Mouse (Mus musculus): Measurements from ENCODE around the gene Unc13b. TPM values are rescaled to one million over a fixed set of nuclear protein-coding genes. Genes with fewer than 3 reads are reported as not detected.
A peak's percentile ranks its signal among the peaks of the same experiment; 100 is the strongest.

Unc13b gene
- polyA plus RNA-seq, 1 experiment from 2014 or later = 0.52 TPM

DNA sequence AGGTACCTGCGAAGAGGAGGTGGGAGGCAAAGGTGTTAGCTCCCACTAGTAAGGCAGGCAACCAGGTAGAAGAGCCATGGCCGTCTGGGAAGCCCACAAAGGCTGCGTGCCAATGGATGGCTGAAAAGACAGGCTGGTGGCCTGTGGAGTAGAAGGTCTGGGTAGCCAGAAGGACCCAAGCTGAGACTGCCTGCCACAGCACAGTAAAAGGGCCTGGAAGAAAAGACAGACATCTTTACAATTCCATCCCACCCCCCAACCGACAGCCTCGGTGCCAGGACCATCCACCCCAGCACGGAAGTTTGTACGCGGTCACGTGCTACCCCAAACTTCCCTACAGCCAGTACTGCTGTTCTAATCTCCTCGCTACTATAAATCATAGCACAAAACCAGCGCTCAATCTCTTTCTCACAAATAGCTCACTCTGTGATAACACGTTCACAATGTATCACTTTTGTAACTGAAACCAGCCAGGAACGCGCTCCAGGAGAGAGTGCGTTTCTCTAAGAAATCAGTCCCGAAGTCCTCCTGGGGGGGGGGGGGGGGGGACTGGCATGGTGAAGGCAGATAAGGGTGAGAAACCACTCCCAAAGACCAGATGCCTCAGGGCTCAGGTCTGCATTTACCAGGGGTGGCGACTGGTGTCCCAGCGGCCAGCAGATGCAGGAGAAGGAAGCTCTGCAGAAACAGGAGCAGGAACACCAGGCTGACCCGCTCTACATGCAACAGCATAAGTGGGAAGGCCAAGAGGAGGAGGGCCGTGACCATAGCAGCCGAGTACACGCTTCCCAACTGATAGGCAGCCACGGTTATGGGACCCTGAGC is 38.9 kb upstream of the Unc13b start:
- ATAC-seq (no peak), DNase-seq (no peak)
- no peak overlapping the region for H3K4me2 ChIP-seq (ENCODE audit: low read depth, low read length)
- no peak overlapping the region for H3K4me3 ChIP-seq (ENCODE audit: low read depth, low read length)
- H3K36me3 ChIP-seq (replicated peaks; ENCODE audit: insufficient read depth, low read length) = peaks cover 37% of the 10 kb centered on the region
- H3K9me3 ChIP-seq (ENCODE audit: low read length) = no peaks in the 10 kb centered on the region
- TF ChIP-seq CTCF (IDR thresholded peaks at IDR 0.05; ENCODE audit: low read depth) (no peak), EP300 (IDR thresholded peaks at IDR 0.05; ENCODE audit: low read depth) (no peak)
- no peaks in the 10 kb centered on the region for H3K27me3 ChIP-seq (ENCODE audit: insufficient read depth, low read length)
- 70% methylated on average over 23 of the region's 23 CpGs for WGBS (ENCODE audit: insufficient replicate concordance)
- no peak overlapping the region for H3K9ac ChIP-seq (replicated peaks)
- no peak overlapping the region for H3K27ac ChIP-seq (ENCODE audit: low read depth)
- H3K4me1 ChIP-seq (ENCODE audit: insufficient read depth) = peaks cover 3% of the 10 kb centered on the region

DNA sequence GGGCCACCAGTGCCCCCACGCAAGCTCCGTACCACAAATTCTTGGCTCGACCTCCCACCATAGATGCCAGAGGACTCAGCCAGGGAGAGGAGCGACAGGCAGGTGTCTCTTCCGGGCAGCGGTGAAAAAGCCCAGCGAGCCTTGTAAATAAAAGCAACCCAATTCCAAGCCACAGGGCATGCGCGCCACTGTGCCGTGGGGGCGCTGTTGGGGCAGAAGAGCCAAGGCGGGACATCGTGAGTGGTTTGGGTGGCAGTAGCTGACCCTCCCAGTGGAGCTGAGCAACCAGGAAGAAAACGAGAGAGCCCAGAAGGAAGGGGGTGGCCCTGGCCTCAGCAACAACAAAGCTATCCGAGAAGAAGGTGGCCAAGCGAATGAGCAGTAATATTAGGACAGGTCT is 37.9 kb upstream of the Unc13b start:
- Histone ChIP-seq H3K27me3 (ENCODE audit: insufficient read depth, low read length) (no peaks in the 10 kb centered on the region), H3K9ac (replicated peaks) (no peak overlapping the region), H3K4me1 (ENCODE audit: insufficient read depth) (peaks cover 7% of the 10 kb centered on the region), H3K27ac (ENCODE audit: low read depth) (no peak overlapping the region), H3K4me2 (ENCODE audit: low read depth, low read length) (no peak overlapping the region), H3K36me3 (replicated peaks; ENCODE audit: insufficient read depth, low read length) (peaks cover 37% of the 10 kb centered on the region), H3K4me3 (ENCODE audit: low read depth, low read length) (no peak overlapping the region), H3K9me3 (ENCODE audit: low read length) (no peaks in the 10 kb centered on the region)
- ATAC-seq (no peak), DNase-seq (no peak)
- TF ChIP-seq EP300 (IDR thresholded peaks at IDR 0.05; ENCODE audit: low read depth) = no peak
- no peak for TF ChIP-seq CTCF (IDR thresholded peaks at IDR 0.05; ENCODE audit: low read depth)
- 90% methylated on average over 16 of the region's 16 CpGs for WGBS (ENCODE audit: insufficient replicate concordance)

DNA sequence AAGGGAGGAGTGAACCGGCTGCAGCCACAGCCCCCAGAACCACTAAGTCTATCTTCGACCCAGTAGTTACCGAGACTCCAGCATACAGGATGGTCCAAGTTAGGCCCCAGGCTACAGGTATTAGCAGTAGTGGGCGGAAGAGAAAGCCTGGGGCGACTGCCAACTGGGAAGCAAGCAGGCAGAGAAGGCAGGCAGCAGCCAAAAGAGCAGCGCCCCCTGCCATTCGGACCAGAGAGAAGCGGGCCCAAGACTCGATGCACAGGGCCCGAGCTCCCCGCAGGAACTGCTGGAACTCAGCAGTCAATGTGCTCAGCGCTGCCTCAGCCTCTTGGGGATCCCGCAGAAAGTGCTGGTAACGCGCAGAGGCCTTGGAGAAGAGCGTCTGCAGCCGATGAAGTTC is 37.4 kb upstream of the Unc13b start:
- H3K9ac ChIP-seq (replicated peaks) = no peak overlapping the region
- peaks cover 37% of the 10 kb centered on the region for H3K36me3 ChIP-seq (replicated peaks; ENCODE audit: insufficient read depth, low read length)
- no peaks in the 10 kb centered on the region for H3K9me3 ChIP-seq (ENCODE audit: low read length)
- TF ChIP-seq EP300 (IDR thresholded peaks at IDR 0.05; ENCODE audit: low read depth) (no peak), CTCF (IDR thresholded peaks at IDR 0.05; ENCODE audit: low read depth) (no peak)
- no peak overlapping the region for H3K4me3 ChIP-seq (ENCODE audit: low read depth, low read length)
- ATAC-seq (no peak), DNase-seq (no peak)
- H3K27ac ChIP-seq (ENCODE audit: low read depth) = no peak overlapping the region
- H3K4me1 ChIP-seq (ENCODE audit: insufficient read depth) = peaks cover 7% of the 10 kb centered on the region
- no peak overlapping the region for H3K4me2 ChIP-seq (ENCODE audit: low read depth, low read length)
- 88% methylated on average over 17 of the region's 17 CpGs for WGBS (ENCODE audit: insufficient replicate concordance)
- no peaks in the 10 kb centered on the region for H3K27me3 ChIP-seq (ENCODE audit: insufficient read depth, low read length)

GRCm38 (mm10) chr4:43024673-43025072 is 34.1 kb upstream of the Unc13b start:
- 76% methylated on average over 14 of the region's 14 CpGs for WGBS (ENCODE audit: insufficient replicate concordance)
- Histone ChIP-seq H3K27ac (ENCODE audit: low read depth) (peak overlapping the region; percentile 97; the same call in 1 of the 2 replicates), H3K27me3 (ENCODE audit: insufficient read depth, low read length) (no peaks in the 10 kb centered on the region), H3K9me3 (ENCODE audit: low read length) (no peaks in the 10 kb centered on the region), H3K4me1 (ENCODE audit: insufficient read depth) (peaks cover 7% of the 10 kb centered on the region), H3K4me3 (ENCODE audit: low read depth, low read length) (peak overlapping the region; percentile 69), H3K4me2 (ENCODE audit: low read depth, low read length) (peak overlapping the region; percentile 83), H3K9ac (replicated peaks) (peak overlapping the region; percentile 76), H3K36me3 (replicated peaks; ENCODE audit: insufficient read depth, low read length) (peaks cover 46% of the 10 kb centered on the region)
- no peak for ATAC-seq
- no peak for DNase-seq
- no peak for TF ChIP-seq EP300 (IDR thresholded peaks at IDR 0.05; ENCODE audit: low read depth)
- no peak for TF ChIP-seq CTCF (IDR thresholded peaks at IDR 0.05; ENCODE audit: low read depth)

GRCm38 (mm10) chr4:43025084-43025960 is 33.4 kb upstream of the Unc13b start, which contains the start of gene Pigo:
Gene Pigo (minus strand): TSS chr4:43025819.
- DNase-seq (peak; percentile 96), ATAC-seq (peak; percentile 97)
- H3K36me3 ChIP-seq (replicated peaks; ENCODE audit: insufficient read depth, low read length) = peaks cover 48% of the 10 kb centered on the region

GRCm38 (mm10) chr4:43029121-43029520 is 29.6 kb upstream of the Unc13b start:
- Histone ChIP-seq H3K27me3 (ENCODE audit: insufficient read depth, low read length) (no peaks in the 10 kb centered on the region), H3K4me2 (ENCODE audit: low read depth, low read length) (no peak overlapping the region), H3K36me3 (replicated peaks; ENCODE audit: insufficient read depth, low read length) (peaks cover 39% of the 10 kb centered on the region), H3K9ac (replicated peaks) (no peak overlapping the region), H3K9me3 (ENCODE audit: low read length) (no peaks in the 10 kb centered on the region), H3K4me1 (ENCODE audit: insufficient read depth) (peaks cover 15% of the 10 kb centered on the region), H3K27ac (ENCODE audit: low read depth) (no peak overlapping the region), H3K4me3 (ENCODE audit: low read depth, low read length) (no peak overlapping the region)
- ATAC-seq (no peak), DNase-seq (no peak)
- no peak for TF ChIP-seq CTCF (IDR thresholded peaks at IDR 0.05; ENCODE audit: low read depth)
- no peak for TF ChIP-seq EP300 (IDR thresholded peaks at IDR 0.05; ENCODE audit: low read depth)
- 93% methylated on average over 7 of the region's 7 CpGs for WGBS (ENCODE audit: insufficient replicate concordance)

More at GRCm38 (mm10) chr4:43025084-43025960, 33.4 kb upstream of the Unc13b start, which contains the start of gene Pigo:
- 6% methylated on average over 42 of the region's 42 CpGs for WGBS (ENCODE audit: insufficient replicate concordance)
- peak; percentile 54; the same call in 1 of the 2 replicates for TF ChIP-seq EP300 (IDR thresholded peaks at IDR 0.05; ENCODE audit: low read depth)
- TF ChIP-seq CTCF (IDR thresholded peaks at IDR 0.05; ENCODE audit: low read depth) = peak; percentile 95
- H3K4me1 ChIP-seq (ENCODE audit: insufficient read depth) = peaks cover 12% of the 10 kb centered on the region
- H3K9ac ChIP-seq (replicated peaks) = peak within 1 kb of the TSS; percentile 76
- H3K4me3 ChIP-seq (ENCODE audit: low read depth, low read length) = peak within 1 kb of the TSS; percentile 69
- H3K4me2 ChIP-seq (ENCODE audit: low read depth, low read length) = peak within 1 kb of the TSS; percentile 83
- no peaks in the 10 kb centered on the region for H3K9me3 ChIP-seq (ENCODE audit: low read length)
- H3K27ac ChIP-seq (ENCODE audit: low read depth) = peak within 1 kb of the TSS; percentile 97
- no peaks in the 10 kb centered on the region for H3K27me3 ChIP-seq (ENCODE audit: insufficient read depth, low read length)

Measured in liver, postnatal 0 days (tissue).